Comparison of ENCODE assay signal across 26 mouse cellular contexts in the genomic region with DNA sequence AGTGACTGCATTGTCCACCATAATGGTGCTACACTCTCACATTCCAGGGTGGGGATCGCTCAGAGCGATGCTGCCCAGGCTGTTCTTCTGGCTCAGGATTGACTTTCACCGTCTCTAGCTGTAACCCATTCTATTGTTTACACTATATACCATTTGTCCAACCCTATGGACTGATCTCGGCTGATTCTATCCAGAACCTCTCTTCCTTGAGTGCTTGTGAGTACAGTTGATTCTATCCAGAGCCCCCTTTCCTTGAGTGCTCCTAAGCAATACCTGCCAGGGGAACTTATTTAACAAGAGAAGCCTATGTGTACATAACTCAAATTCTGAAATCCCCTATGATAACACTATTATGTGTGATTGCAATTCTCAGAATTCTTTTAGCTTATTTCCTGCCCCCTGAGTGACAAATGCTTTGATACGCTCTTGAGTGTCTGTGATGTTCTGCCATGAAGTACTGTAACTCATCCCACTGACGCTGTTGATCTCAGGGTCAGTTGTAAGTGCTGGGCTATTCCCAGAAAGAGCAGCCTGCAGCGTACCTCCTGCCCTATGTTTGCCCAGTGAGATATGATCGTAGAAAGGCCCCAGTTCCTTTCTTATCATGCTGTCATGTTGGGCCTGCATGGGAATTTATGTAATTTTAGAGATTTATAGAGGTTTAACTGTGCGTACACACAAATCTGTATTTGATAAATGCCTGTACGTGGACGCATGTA. TPM values are rescaled to one million over a fixed set of nuclear protein-coding genes. Genes with fewer than 3 reads are reported as not detected.
A peak's percentile ranks its signal among the peaks of the same experiment; 100 is the strongest.
DNase-seq lines count a peak whose midpoint lies in the region; ATAC-seq lines count a peak whose summit lies in the region.
"Had no signal": no experiment of that assay in that cellular context is flagged by ENCODE, and none has a peak within 500 bp of the region (broad histone marks: within the 10 kb centered on the region; RNA-seq: fewer than 3 reads in every experiment).

No protein-coding gene starts in this region.

- H3K4me3 ChIP-seq in embryonic facial prominence, embryonic 11.5 days (ENCODE audit: low read depth, low read length) = no peak overlapping the region
- no peak overlapping the region for H3K4me3 ChIP-seq in embryonic facial prominence, embryonic 10.5 days
- no peak overlapping the region for H3K4me3 ChIP-seq in lung, embryonic 16.5 days (ENCODE audit: low read length)
- H3K4me3 ChIP-seq in embryonic facial prominence, embryonic 12.5 days = no peak overlapping the region
- no peak overlapping the region for H3K4me3 ChIP-seq in stomach, embryonic 16.5 days (replicated peaks; ENCODE audit: low read length)
- H3K4me3 ChIP-seq: forebrain, embryonic 10.5 days; hindbrain, embryonic 15.5 days; left cerebral cortex, adult 2 months; liver, embryonic 13.5 days; megakaryocyte, embryonic 14.5 days; midbrain, embryonic 15.5 days; neural tube, embryonic 12.5 days had no signal

- no peak overlapping the region for H3K4me2 ChIP-seq in embryonic facial prominence, embryonic 11.5 days (ENCODE audit: low read depth, low read length)
- no peak overlapping the region for H3K4me2 ChIP-seq in lung, embryonic 16.5 days (ENCODE audit: low read depth, low read length)
- no peak overlapping the region for H3K4me2 ChIP-seq in embryonic facial prominence, embryonic 12.5 days (replicated peaks)
- no peak overlapping the region for H3K4me2 ChIP-seq in stomach, embryonic 16.5 days (ENCODE audit: low read depth, low read length)
- H3K4me2 ChIP-seq: hindbrain, embryonic 15.5 days; liver, embryonic 13.5 days; midbrain, embryonic 15.5 days; neural tube, embryonic 12.5 days had no signal

- H3K27me3 ChIP-seq in embryonic facial prominence, embryonic 11.5 days (ENCODE audit: control insufficient read depth, insufficient read depth, low read length) = no peaks in the 10 kb centered on the region
- H3K27me3 ChIP-seq in embryonic facial prominence, embryonic 10.5 days (replicated peaks; ENCODE audit: low read depth, poor library complexity, severe bottlenecking) = no peaks in the 10 kb centered on the region
- H3K27me3 ChIP-seq in lung, embryonic 16.5 days (ENCODE audit: control insufficient read depth, insufficient read depth, low read depth, low read length) = no peaks in the 10 kb centered on the region
- no peaks in the 10 kb centered on the region for H3K27me3 ChIP-seq in embryonic facial prominence, embryonic 12.5 days
- H3K27me3 ChIP-seq in stomach, embryonic 16.5 days (ENCODE audit: control insufficient read depth, insufficient read depth, low read length) = no peaks in the 10 kb centered on the region
- H3K27me3 ChIP-seq: hindbrain, embryonic 15.5 days; liver, embryonic 13.5 days; midbrain, embryonic 15.5 days; neural tube, embryonic 12.5 days had no signal

- H3K4me1 ChIP-seq in embryonic facial prominence, embryonic 11.5 days (ENCODE audit: control insufficient read depth, insufficient read depth, low read length) = no peaks in the 10 kb centered on the region
- H3K4me1 ChIP-seq in embryonic facial prominence, embryonic 10.5 days = no peaks in the 10 kb centered on the region
- peaks cover 17% of the 10 kb centered on the region for H3K4me1 ChIP-seq in lung, embryonic 16.5 days (replicated peaks; ENCODE audit: control insufficient read depth, insufficient read depth, low read length)
- H3K4me1 ChIP-seq in embryonic facial prominence, embryonic 12.5 days = no peaks in the 10 kb centered on the region
- peaks cover 4% of the 10 kb centered on the region; the same call in 1 of the 2 replicates for H3K4me1 ChIP-seq in stomach, embryonic 16.5 days (ENCODE audit: control insufficient read depth, insufficient read depth, low read length)
- H3K4me1 ChIP-seq: forebrain, embryonic 10.5 days; hindbrain, embryonic 15.5 days; liver, embryonic 13.5 days; midbrain, embryonic 15.5 days; neural tube, embryonic 12.5 days had no signal

- no peaks in the 10 kb centered on the region for H3K36me3 ChIP-seq in embryonic facial prominence, embryonic 11.5 days (replicated peaks; ENCODE audit: control insufficient read depth, insufficient read depth, low read depth, low read length)
- no peaks in the 10 kb centered on the region for H3K36me3 ChIP-seq in embryonic facial prominence, embryonic 10.5 days (replicated peaks)
- H3K36me3 ChIP-seq in lung, embryonic 16.5 days (ENCODE audit: control insufficient read depth, insufficient read depth, low read length) = no peaks in the 10 kb centered on the region
- H3K36me3 ChIP-seq in embryonic facial prominence, embryonic 12.5 days = no peaks in the 10 kb centered on the region
- no peaks in the 10 kb centered on the region for H3K36me3 ChIP-seq in stomach, embryonic 16.5 days (ENCODE audit: control insufficient read depth, insufficient read depth, low read length)
- H3K36me3 ChIP-seq: forebrain, embryonic 10.5 days; hindbrain, embryonic 15.5 days; liver, embryonic 13.5 days; midbrain, embryonic 15.5 days; neural tube, embryonic 12.5 days had no signal

- WGBS in embryonic facial prominence, embryonic 11.5 days = 85% methylated on average over 11 of the region's 11 CpGs
- 90% methylated on average over 11 of the region's 11 CpGs for WGBS in embryonic facial prominence, embryonic 10.5 days
- WGBS in lung, embryonic 16.5 days = 49% methylated on average over 11 of the region's 11 CpGs
- 82% methylated on average over 11 of the region's 11 CpGs for WGBS in embryonic facial prominence, embryonic 12.5 days
- 34% methylated on average over 11 of the region's 11 CpGs for WGBS in stomach, embryonic 16.5 days

- no peak; the same call in 1 of the 2 replicates for ATAC-seq in embryonic facial prominence, embryonic 11.5 days (replicated peaks; ENCODE audit: insufficient number of reproducible peaks, low FRiP score, low TSS enrichment, low read depth)
- peak; percentile 42; the same call in 1 of the 2 replicates for ATAC-seq in lung, embryonic 16.5 days (ENCODE audit: low read depth)
- ATAC-seq in embryonic facial prominence, embryonic 12.5 days (ENCODE audit: insufficient number of reproducible peaks, insufficient read depth, low FRiP score, low TSS enrichment) = peak; percentile 69; the same call in 1 of the 2 replicates
- peak; percentile 69 for ATAC-seq in stomach, embryonic 16.5 days (ENCODE audit: insufficient read depth, low FRiP score)
- ATAC-seq: forebrain, embryonic 16.5 days; midbrain, embryonic 15.5 days had no signal

- peak; percentile 22 for DNase-seq in embryonic facial prominence, embryonic 11.5 days (ENCODE audit: low spot score)
- no peak for DNase-seq in embryonic facial prominence, embryonic 10.5 days (ENCODE audit: low spot score)
- DNase-seq in lung, adult 18-20 months = no peak
- DNase-seq in gastrocnemius, postnatal 10 days = no peak
- DNase-seq in ovary, postnatal 14 days (ENCODE audit: low spot score) = no peak
- DNase-seq: cerebellum, adult 2 months; cerebellum, postnatal 36 days; embryo, embryonic 11 days; gastrocnemius, postnatal 36 days; kidney, adult 18-20 months; kidney, postnatal 4 days; liver, embryonic 13.5 days; lung, postnatal 10 days; retina, postnatal 1 day; thymus, adult 2 months; thymus, postnatal 4 days had no signal

- no peak overlapping the region for H3K9ac ChIP-seq in embryonic facial prominence, embryonic 11.5 days (replicated peaks; ENCODE audit: low read length)
- H3K9ac ChIP-seq in lung, embryonic 16.5 days (ENCODE audit: low read length) = no peak overlapping the region
- H3K9ac ChIP-seq in embryonic facial prominence, embryonic 12.5 days = no peak overlapping the region
- no peak overlapping the region for H3K9ac ChIP-seq in stomach, embryonic 16.5 days (ENCODE audit: low read length)
- H3K9ac ChIP-seq: hindbrain, embryonic 15.5 days; liver, embryonic 13.5 days; midbrain, embryonic 15.5 days; neural tube, embryonic 12.5 days had no signal

- no peaks in the 10 kb centered on the region for H3K9me3 ChIP-seq in embryonic facial prominence, embryonic 11.5 days (replicated peaks; ENCODE audit: control insufficient read depth, low read length)
- H3K9me3 ChIP-seq in embryonic facial prominence, embryonic 10.5 days = no peaks in the 10 kb centered on the region
- no peaks in the 10 kb centered on the region for H3K9me3 ChIP-seq in lung, embryonic 16.5 days (ENCODE audit: control insufficient read depth, low read length)
- no peaks in the 10 kb centered on the region for H3K9me3 ChIP-seq in embryonic facial prominence, embryonic 12.5 days
- 0 out of 2 replicates have a peak, but pooled peaks cover 3% of the 10 kb centered on the region for H3K9me3 ChIP-seq in stomach, embryonic 16.5 days (replicated peaks; ENCODE audit: control insufficient read depth, low read length)
- H3K9me3 ChIP-seq: forebrain, embryonic 10.5 days; hindbrain, embryonic 15.5 days; liver, embryonic 13.5 days; midbrain, embryonic 15.5 days; neural tube, embryonic 12.5 days had no signal

- H3K27ac ChIP-seq in embryonic facial prominence, embryonic 11.5 days (replicated peaks; ENCODE audit: low read depth, low read length) = no peak overlapping the region
- no peak overlapping the region for H3K27ac ChIP-seq in embryonic facial prominence, embryonic 10.5 days (replicated peaks)
- peak overlapping the region; percentile 29 for H3K27ac ChIP-seq in lung, embryonic 16.5 days (ENCODE audit: low read length)
- no peak overlapping the region for H3K27ac ChIP-seq in embryonic facial prominence, embryonic 12.5 days
- no peak overlapping the region for H3K27ac ChIP-seq in stomach, embryonic 16.5 days (ENCODE audit: low read length)
- H3K27ac ChIP-seq: forebrain, embryonic 10.5 days; hindbrain, embryonic 15.5 days; left cerebral cortex, adult 2 months; liver, embryonic 13.5 days; midbrain, embryonic 15.5 days; neural tube, embryonic 12.5 days had no signal

RNA-seq across cellular contexts. Expression of a gene that starts 27.4 kb away (rescaled TPM):
- 54.5 and 62.1 TPM in 2 replicates for polyA plus RNA-seq in embryonic facial prominence, embryonic 11.5 days (2014; fragmentation: Nextera tagmentation; extraction: Ambion mirVana)
- 40.9 and 46.9 TPM in 2 replicates for polyA plus RNA-seq in embryonic facial prominence, embryonic 10.5 days (2016; fragmentation: Nextera tagmentation; extraction: Ambion mirVana)
- 64.6 and 65.6 TPM in 2 replicates for polyA plus RNA-seq in lung, embryonic 16.5 days (2015; fragmentation: Nextera tagmentation; extraction: Ambion mirVana)
- polyA plus RNA-seq in embryonic facial prominence, embryonic 12.5 days (2016; fragmentation: Nextera tagmentation; extraction: Ambion mirVana) = 51.8 and 56.0 TPM in 2 replicates
- 49.6 and 50.7 TPM in 2 replicates for polyA plus RNA-seq in stomach, embryonic 16.5 days (2015; fragmentation: Nextera tagmentation; extraction: Ambion mirVana)
- total RNA-seq in gastrocnemius, postnatal 10 days (2021) = 10 to 100 TPM; 40.9 to 54.1 TPM
